Mouse (Mus musculus): ENCODE measurements at regions not wholly inside any gene's neighbourhood (a gene's known extent, or its start where the extent isn't known, plus 50 kb on each side); places are given as distances from the start of the nearest gene placed in this dataset.

GRCm38 (mm10) chr17:83125057-83125456 lies 90.0 kb upstream of the Pkdcc start:
- Histone ChIP-seq H3K27ac (no peak overlapping the region), H3K27me3 (no peaks in the 10 kb centered on the region), H3K9ac (no peak overlapping the region), H3K36me3 (no peaks in the 10 kb centered on the region), H3K9me3 (no peaks in the 10 kb centered on the region), H3K4me3 (no peak overlapping the region), H3K4me1 (peaks cover 40% of the 10 kb centered on the region), H3K4me2 (no peak overlapping the region)
- ATAC-seq (ENCODE audit: borderline replicate concordance, extremely low read depth, low FRiP score, low TSS enrichment), result no peak

GRCm38 (mm10) chr17:83127842-83128241 lies 87.2 kb upstream of the Pkdcc start:
- ATAC-seq (ENCODE audit: borderline replicate concordance, extremely low read depth, low FRiP score, low TSS enrichment), result no peak
- peaks cover 28% of the 10 kb centered on the region for H3K4me1 ChIP-seq
- WGBS, result 60% methylated on average over 6 of the region's 6 CpGs

DNA sequence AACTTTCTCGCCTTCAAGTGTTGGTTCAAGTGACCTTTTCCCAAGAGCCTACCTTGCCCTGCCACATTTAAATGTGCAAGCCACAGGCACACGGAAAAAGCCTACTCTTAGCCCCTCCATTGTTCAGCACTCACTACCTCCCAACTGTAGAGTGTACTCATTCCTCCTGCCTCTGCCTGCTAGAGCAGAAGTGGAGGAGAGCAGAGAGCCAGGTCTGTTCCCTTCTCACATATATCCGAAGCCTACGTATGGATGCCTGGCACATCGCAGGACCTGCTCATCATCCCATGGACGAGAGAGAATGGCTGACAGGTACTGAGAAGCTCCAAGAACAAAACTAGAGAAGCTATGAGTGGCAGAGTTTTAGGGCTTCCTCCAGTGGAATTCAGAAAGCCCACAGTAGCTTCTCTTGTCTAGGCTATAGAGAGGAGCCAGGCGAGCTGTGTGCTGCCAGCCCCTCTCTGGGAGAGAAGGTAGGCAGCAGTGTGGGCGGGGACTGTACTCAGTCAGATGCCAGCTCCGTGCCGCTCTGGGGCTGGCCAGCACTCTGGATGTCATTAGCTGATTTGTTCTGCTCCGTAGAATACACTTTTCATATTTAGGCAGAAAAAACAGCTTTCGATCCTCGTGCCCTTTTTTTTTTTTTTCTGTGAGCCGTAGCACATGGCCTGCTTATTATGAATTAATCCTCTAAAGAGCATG lies 86.1 kb upstream of the Pkdcc start:
- H3K4me2 ChIP-seq, result no peak overlapping the region
- ATAC-seq (ENCODE audit: borderline replicate concordance, extremely low read depth, low FRiP score, low TSS enrichment), result 0 out of 2 replicates have a peak, but pooled peaks have one; percentile 55
- H3K4me3 ChIP-seq, result no peak overlapping the region
- no peaks in the 10 kb centered on the region for H3K27me3 ChIP-seq
- H3K9me3 ChIP-seq, result no peaks in the 10 kb centered on the region
- no peaks in the 10 kb centered on the region for H3K36me3 ChIP-seq
- H3K27ac ChIP-seq, result no peak overlapping the region
- H3K4me1 ChIP-seq, result peaks cover 23% of the 10 kb centered on the region
- 56% methylated on average over 14 of the region's 14 CpGs for WGBS
- H3K9ac ChIP-seq, result no peak overlapping the region

More at GRCm38 (mm10) chr17:83127842-83128241, 87.2 kb upstream of the Pkdcc start:
- no peak overlapping the region for H3K4me3 ChIP-seq
- H3K4me2 ChIP-seq, result no peak overlapping the region
- no peaks in the 10 kb centered on the region for H3K36me3 ChIP-seq
- H3K27ac ChIP-seq, result no peak overlapping the region
- H3K27me3 ChIP-seq, result no peaks in the 10 kb centered on the region
- no peak overlapping the region for H3K9ac ChIP-seq
- no peaks in the 10 kb centered on the region for H3K9me3 ChIP-seq

DNA sequence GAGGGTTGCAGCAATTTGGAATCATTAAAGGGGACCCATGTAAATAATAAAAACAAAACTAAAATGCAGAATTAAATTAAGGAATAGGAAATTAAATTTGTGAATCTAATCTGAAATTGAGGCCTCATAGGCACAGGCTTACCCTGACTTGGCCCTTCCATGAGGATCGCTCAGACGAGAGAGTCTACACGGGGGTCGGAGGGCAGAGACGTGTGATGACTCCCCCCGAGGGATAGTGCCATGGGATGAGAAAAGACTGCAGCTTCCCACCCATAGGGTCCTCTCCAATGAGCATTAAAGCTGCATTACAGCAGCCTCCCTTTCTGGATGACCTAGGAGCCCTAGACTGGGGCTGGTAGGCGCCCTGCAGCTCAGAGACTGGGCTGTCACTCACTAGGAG lies 85.4 kb upstream of the Pkdcc start:
- Histone ChIP-seq H3K27ac (no peak overlapping the region), H3K36me3 (no peaks in the 10 kb centered on the region), H3K9me3 (no peaks in the 10 kb centered on the region), H3K4me2 (no peak overlapping the region), H3K4me1 (peaks cover 23% of the 10 kb centered on the region), H3K27me3 (no peaks in the 10 kb centered on the region), H3K4me3 (no peak overlapping the region), H3K9ac (no peak overlapping the region)
- ATAC-seq (ENCODE audit: borderline replicate concordance, extremely low read depth, low FRiP score, low TSS enrichment), result no peak
- 76% methylated on average over 7 of the region's 7 CpGs for WGBS

- Histone ChIP-seq H3K4me3 (no peak overlapping the region), H3K9ac (no peak overlapping the region), H3K27me3 (no peaks in the 10 kb centered on the region), H3K9me3 (no peaks in the 10 kb centered on the region), H3K4me1 (peaks cover 11% of the 10 kb centered on the region; the same call in 1 of the 2 replicates), H3K4me2 (no peak overlapping the region), H3K27ac (no peak overlapping the region), H3K36me3 (no peaks in the 10 kb centered on the region)
- no peak for ATAC-seq (ENCODE audit: borderline replicate concordance, extremely low read depth, low FRiP score, low TSS enrichment)
- 34% methylated on average over 9 of the region's 9 CpGs for WGBS
Measured at GRCm38 (mm10) chr17:83133201-83133600, 81.9 kb upstream of the Pkdcc start.

DNA sequence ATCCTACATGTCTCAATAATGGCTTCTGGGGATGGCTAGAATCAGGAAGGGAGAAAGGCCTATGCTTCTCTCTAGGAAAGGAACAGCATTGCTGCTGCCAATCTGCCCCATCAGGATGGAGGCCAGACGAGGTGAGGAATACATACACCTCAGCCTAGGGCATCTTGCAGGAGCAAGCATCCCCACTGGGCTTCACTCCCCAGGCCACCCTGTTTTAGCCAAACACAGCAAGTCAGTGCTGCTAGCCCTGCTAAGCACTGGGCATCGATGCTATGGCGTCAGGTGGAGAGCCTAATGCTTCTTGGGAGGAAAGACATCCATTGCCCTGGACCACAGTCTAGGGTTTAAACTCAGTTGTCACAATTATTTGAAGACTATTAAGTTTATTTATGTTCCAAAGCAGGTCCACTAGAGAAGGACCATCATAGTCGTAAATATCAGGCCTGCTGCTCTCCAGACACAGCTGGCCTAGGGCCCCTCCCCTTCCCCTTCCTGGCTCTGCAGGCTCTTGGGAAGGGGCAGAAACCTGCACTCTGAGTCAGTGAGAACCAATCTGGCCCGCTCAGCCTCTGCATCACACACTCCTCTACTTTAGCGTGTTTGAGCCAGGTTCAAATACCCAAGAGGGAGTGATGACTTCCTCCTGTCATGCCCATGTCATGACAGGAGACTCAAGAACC lies 79.5 kb upstream of the Pkdcc start:
- ATAC-seq (ENCODE audit: borderline replicate concordance, extremely low read depth, low FRiP score, low TSS enrichment), result no peak
- Histone ChIP-seq H3K4me1 (peaks cover 13% of the 10 kb centered on the region), H3K27ac (no peak overlapping the region), H3K9ac (no peak overlapping the region), H3K4me2 (no peak overlapping the region), H3K27me3 (no peaks in the 10 kb centered on the region), H3K4me3 (no peak overlapping the region), H3K9me3 (no peaks in the 10 kb centered on the region), H3K36me3 (no peaks in the 10 kb centered on the region)
- WGBS, result 56% methylated on average over 6 of the region's 6 CpGs

- 84% methylated on average over 5 of the region's 5 CpGs for WGBS
- H3K9me3 ChIP-seq, result no peaks in the 10 kb centered on the region
- ATAC-seq (ENCODE audit: borderline replicate concordance, extremely low read depth, low FRiP score, low TSS enrichment), result no peak
- no peaks in the 10 kb centered on the region for H3K36me3 ChIP-seq
- H3K27ac ChIP-seq, result no peak overlapping the region
- H3K4me1 ChIP-seq, result peaks cover 13% of the 10 kb centered on the region
- H3K4me2 ChIP-seq, result no peak overlapping the region
- H3K4me3 ChIP-seq, result no peak overlapping the region
- no peak overlapping the region for H3K9ac ChIP-seq
- H3K27me3 ChIP-seq, result no peaks in the 10 kb centered on the region
Measured at GRCm38 (mm10) chr17:83136267-83136666, 78.8 kb upstream of the Pkdcc start.

DNA sequence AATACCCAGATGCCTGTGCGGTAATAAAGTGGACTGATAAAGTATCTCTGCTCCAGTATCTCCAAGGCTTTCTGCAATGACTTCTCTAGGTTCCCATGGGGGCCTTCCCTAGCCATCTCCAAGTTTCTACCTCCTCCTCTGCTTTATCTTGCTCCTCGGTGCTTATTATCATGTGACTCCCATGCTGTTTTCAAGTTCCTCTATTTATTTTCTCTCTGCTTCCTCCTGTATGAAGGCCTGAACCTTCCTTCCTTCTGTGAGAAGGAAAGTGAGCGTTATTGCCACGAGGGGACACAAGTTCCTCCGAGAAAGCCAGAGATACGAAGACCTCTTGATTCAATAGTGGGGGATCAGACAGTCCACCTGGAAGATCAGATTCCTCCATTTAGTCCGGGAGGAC lies 77.4 kb upstream of the Pkdcc start:
- Histone ChIP-seq H3K4me3 (no peak overlapping the region), H3K4me2 (no peak overlapping the region), H3K9me3 (no peaks in the 10 kb centered on the region), H3K9ac (no peak overlapping the region), H3K36me3 (no peaks in the 10 kb centered on the region), H3K4me1 (peaks cover 13% of the 10 kb centered on the region), H3K27me3 (no peaks in the 10 kb centered on the region), H3K27ac (no peak overlapping the region)
- no peak for ATAC-seq (ENCODE audit: borderline replicate concordance, extremely low read depth, low FRiP score, low TSS enrichment)
- 77% methylated on average over 7 of the region's 7 CpGs for WGBS

DNA sequence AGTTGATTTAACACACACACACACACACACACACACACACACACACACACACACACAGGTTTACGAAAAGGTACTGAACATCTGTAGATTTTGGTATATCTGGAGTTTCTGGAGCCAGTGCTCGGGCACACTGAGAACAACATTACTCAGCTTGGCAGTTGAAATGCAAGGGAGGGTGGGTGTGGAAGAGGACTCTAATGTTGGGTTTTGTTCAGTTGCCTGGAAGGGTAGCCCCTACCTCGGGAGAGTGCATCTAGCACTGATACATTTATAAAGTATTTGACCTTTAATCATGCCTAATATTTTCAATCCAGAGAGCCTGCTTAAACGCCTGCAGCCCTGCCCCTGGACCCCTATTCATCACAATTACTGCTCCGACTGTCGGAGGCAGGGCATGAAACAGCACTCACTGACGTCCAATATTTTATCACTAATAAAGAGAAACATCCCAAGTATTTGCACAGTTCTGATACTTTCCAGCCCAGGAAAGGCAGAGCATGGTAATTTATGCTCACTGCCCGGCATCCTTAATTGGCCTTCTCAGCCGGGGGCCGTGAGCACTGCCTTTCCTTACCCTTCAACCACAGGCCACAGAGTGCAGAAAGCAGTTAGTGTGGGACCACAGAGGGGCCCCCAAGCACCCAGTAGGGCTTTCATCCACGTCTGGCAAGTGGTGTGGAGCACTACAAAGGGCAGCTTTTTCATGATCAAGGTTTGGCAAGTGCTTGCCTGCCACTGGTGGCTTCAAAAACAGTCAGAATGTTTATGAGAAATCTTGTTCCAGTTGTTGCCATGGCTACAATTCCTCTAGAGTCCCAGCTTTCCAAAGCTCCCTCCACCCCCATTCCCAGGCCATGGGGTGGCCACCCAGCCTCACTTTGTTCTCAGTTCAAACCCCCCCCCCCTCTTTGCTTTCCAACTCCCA lies 76.3 kb upstream of the Pkdcc start:
- Histone ChIP-seq H3K4me2 (no peak overlapping the region), H3K27me3 (no peaks in the 10 kb centered on the region), H3K36me3 (no peaks in the 10 kb centered on the region), H3K9me3 (no peaks in the 10 kb centered on the region), H3K9ac (no peak overlapping the region), H3K4me3 (no peak overlapping the region), H3K4me1 (peaks cover 7% of the 10 kb centered on the region), H3K27ac (no peak overlapping the region)
- 25% methylated on average over 11 of the region's 11 CpGs for WGBS
- ATAC-seq (ENCODE audit: borderline replicate concordance, extremely low read depth, low FRiP score, low TSS enrichment), result peak; percentile 59

DNA sequence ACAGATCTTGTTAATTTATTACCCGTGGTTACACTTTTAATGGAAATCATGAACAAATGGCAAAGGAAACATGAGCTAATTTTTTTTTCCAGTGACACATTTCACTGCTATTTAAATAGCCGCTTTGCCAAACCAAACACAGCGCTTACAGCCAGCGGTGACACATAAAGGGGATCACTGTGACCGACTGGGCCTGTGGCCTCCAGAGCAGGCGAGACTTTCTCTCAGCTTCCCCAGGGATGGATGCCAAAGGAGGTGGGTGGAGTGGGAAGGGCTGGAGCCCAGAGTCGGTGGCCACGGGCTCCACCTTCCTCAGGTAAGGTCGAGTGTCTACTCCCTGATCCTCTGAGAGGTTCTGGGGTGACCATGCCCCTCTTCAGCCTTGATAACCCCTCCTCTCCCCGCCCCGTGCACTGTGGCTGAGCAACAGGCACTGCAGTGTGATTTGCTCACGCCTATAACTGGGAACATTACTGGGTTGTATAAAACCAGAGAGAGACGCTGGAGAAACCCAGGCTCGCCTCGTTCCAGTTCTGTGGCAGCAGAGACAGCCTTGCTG lies 66.6 kb upstream of the Pkdcc start:
- peak; percentile 62; the same call in 1 of the 2 replicates for ATAC-seq (ENCODE audit: borderline replicate concordance, extremely low read depth, low FRiP score, low TSS enrichment)
- no peak overlapping the region for H3K9ac ChIP-seq
- H3K36me3 ChIP-seq, result no peaks in the 10 kb centered on the region
- no peaks in the 10 kb centered on the region for H3K9me3 ChIP-seq
- no peak overlapping the region for H3K4me3 ChIP-seq
- WGBS, result 56% methylated on average over 15 of the region's 15 CpGs
- H3K4me1 ChIP-seq, result peaks cover 11% of the 10 kb centered on the region; the same call in 1 of the 2 replicates
- peak overlapping the region; percentile 37; the same call in 1 of the 2 replicates for H3K27ac ChIP-seq
- no peak overlapping the region for H3K4me2 ChIP-seq
- no peaks in the 10 kb centered on the region for H3K27me3 ChIP-seq

GRCm38 (mm10) chr17:83149336-83149735 lies 65.8 kb upstream of the Pkdcc start:
- WGBS, result 75% methylated on average over 6 of the region's 6 CpGs
- H3K27ac ChIP-seq, result 0 out of 2 replicates have a peak overlapping the region, but pooled peaks have one; percentile 37
- no peak overlapping the region for H3K4me3 ChIP-seq
- no peak overlapping the region for H3K4me2 ChIP-seq
- H3K36me3 ChIP-seq, result no peaks in the 10 kb centered on the region
- peaks cover 11% of the 10 kb centered on the region; the same call in 1 of the 2 replicates for H3K4me1 ChIP-seq
- no peaks in the 10 kb centered on the region for H3K27me3 ChIP-seq
- ATAC-seq (ENCODE audit: borderline replicate concordance, extremely low read depth, low FRiP score, low TSS enrichment), result no peak
- H3K9ac ChIP-seq, result no peak overlapping the region
- no peaks in the 10 kb centered on the region for H3K9me3 ChIP-seq

All from lung, embryonic 15.5 days (tissue).